Mouse (Mus musculus): ENCODE measurements around the gene Tmem253. TPM values are rescaled to one million over a fixed set of nuclear protein-coding genes. Genes with fewer than 3 reads are reported as not detected.

Gene Tmem253
- polyA plus RNA-seq, 1 experiment = 0.60 TPM

Other genes with a start within 250 kb of the Tmem253 start
- not detected in 2 replicates for gene Ang4, start 242.1 kb upstream of the Tmem253 start, polyA plus RNA-seq (2012; rRNA removed)
- gene AY358078, start 215.6 kb upstream of the Tmem253 start, polyA plus RNA-seq (2012; rRNA removed) = not detected in 2 replicates
- not detected in 2 replicates for gene Ear6, start 162.0 kb upstream of the Tmem253 start, polyA plus RNA-seq (2012; rRNA removed)
- gene Mettl17, start 130.8 kb upstream of the Tmem253 start, polyA plus RNA-seq (2012; rRNA removed) = 49.7 and 53.5 TPM in 2 replicates
- gene Slc39a2, start 122.8 kb upstream of the Tmem253 start, polyA plus RNA-seq (2012; rRNA removed) = 19.7 and 20.4 TPM in 2 replicates
- 712 and 1,011 TPM in 2 replicates for gene Ndrg2, start 101.5 kb upstream of the Tmem253 start, polyA plus RNA-seq (2012; rRNA removed)
- gene Tppp2, start 97.2 kb upstream of the Tmem253 start, polyA plus RNA-seq (2012; rRNA removed) = not detected in 2 replicates
- 0.14 and 0.17 TPM in 2 replicates for gene Rnase13, start 92.9 kb upstream of the Tmem253 start, polyA plus RNA-seq (2012; rRNA removed)
- 39.7 and 44.0 TPM in 2 replicates for gene Arhgef40, start 30.9 kb upstream of the Tmem253 start, polyA plus RNA-seq (2012; rRNA removed)
- gene Zfp219, start 5.1 kb downstream of the Tmem253 start, polyA plus RNA-seq (2012; rRNA removed) = 73.4 and 77.7 TPM in 2 replicates
- gene Olfr221, start 26.8 kb downstream of the Tmem253 start, polyA plus RNA-seq (2012; rRNA removed) = 0.08 and 0.15 TPM in 2 replicates
- 260 and 273 TPM in 2 replicates for gene Hnrnpc, start 88.4 kb downstream of the Tmem253 start, polyA plus RNA-seq (2012; rRNA removed)
- gene Rpgrip1, start 95.0 kb downstream of the Tmem253 start, polyA plus RNA-seq (2012; rRNA removed) = 1.4 and 2.0 TPM in 2 replicates
- 33.0 and 33.4 TPM in 2 replicates for gene Supt16, start 181.8 kb downstream of the Tmem253 start, polyA plus RNA-seq (2012; rRNA removed)
- gene Chd8, start 242.1 kb downstream of the Tmem253 start, polyA plus RNA-seq (2012; rRNA removed) = 60.2 and 62.5 TPM in 2 replicates